Mouse (Mus musculus) T-helper 2 cell (primary cell): ENCODE measurements around the gene Olfr994.

ENCODE experiments used
- in situ Hi-C: fragments of 300-600 bp; cut with MboI, MseI; formaldehyde crosslinking; loops from one replicate; pipeline ENCODE4 v1.15.1; 2025; ENCODE audit warnings: high pct_unique_total_duplicates

The Olfr994 gene

GRCm38 (mm10) chr2:85436351-85436750, at the start of gene Olfr994:
TSS of gene Olfr994 (minus strand) at chr2:85436451.
- in situ Hi-C loops: no loop called here

- in situ Hi-C loops: no loop called here
These were observed 30.6 kb upstream of the Olfr994 start for GRCm38 (mm10) chr2:85466801-85467325.

- in situ Hi-C loops: loop anchor here (10.0 kb wide), 1 partner anchor 1271 kb away; no protein-coding TSS in a partner anchor
These were observed 7.3 kb upstream of the Olfr994 start, which contains the start of gene Olfr995 for GRCm38 (mm10) chr2:85443539-85443938. TSS of gene Olfr995 (minus strand) at chr2:85443639.

- in situ Hi-C loops: loop anchor here (10.0 kb wide), 1 partner anchor 1272 kb away; no protein-coding TSS in a partner anchor
These were observed 6.3 kb upstream of the Olfr994 start for GRCm38 (mm10) chr2:85442546-85442945.

- in situ Hi-C loops: no loop called here
These were observed 10.4 kb downstream of the Olfr994 start for GRCm38 (mm10) chr2:85425893-85426292.

GRCm38 (mm10) chr2:85414777-85415176, 21.5 kb downstream of the Olfr994 start, which contains the start of gene Olfr993:
TSS of gene Olfr993 (minus strand) at chr2:85414877.
- in situ Hi-C loops: no loop called here

GRCm38 (mm10) chr2:85409369-85409768, 26.9 kb downstream of the Olfr994 start, which contains the start of gene Olfr992:
TSS of gene Olfr992 (minus strand) at chr2:85409469.
- in situ Hi-C loops: no loop called here
